Mouse (Mus musculus): ENCODE results near the gene She. TPM values are rescaled to one million over a fixed set of nuclear protein-coding genes. Genes with fewer than 3 reads are reported as not detected.

The She gene
- total RNA-seq, 2 experiments from 2014 or later = 3.1 to 3.3 TPM

DNA sequence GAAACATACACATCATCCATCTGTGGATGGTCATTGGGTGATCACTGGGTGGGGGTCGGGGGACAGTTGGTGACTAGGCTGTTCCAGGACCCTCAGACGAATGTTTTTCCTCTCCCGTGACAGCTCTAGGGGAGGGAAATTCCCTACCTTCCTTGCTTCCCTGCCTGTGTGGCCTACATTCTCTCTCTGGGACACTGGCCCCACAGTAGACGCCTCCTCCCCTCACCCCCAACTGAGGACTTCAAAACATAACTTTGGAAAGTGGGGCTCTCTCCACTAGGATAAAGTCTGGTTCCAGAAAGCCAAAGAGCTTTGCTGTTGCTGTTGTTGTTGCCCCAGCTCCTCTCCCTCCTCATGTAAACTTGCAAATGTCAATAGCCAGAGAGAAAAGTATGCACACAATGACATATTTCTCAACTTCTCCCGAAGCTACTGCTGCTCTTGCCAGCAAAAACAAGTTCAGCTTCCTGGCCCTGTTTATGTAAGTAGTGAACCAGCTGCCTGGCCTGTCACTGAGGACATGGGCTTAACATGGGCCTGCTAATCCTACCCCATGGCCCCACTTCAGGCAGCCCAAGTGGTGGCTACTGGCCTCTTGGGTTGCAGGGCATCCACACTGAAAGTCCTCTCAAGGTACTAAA, 67.8 kb downstream of the She start:
- peak in 1 of 2 experiments; percentile 49 for DNase-seq (ENCODE audit: extremely low spot score in 1 of 2, low spot score in 2 of 2)
- intact Hi-C loops (cut with DNase I) = no loop called here

- intact Hi-C loops (cut with DNase I) = no loop called here
- no peak for DNase-seq (ENCODE audit: extremely low spot score in 1 of 2, low spot score in 2 of 2)
Measured at GRCm38 (mm10) chr3:89899511-89899908, 68.3 kb downstream of the She start.

DNA sequence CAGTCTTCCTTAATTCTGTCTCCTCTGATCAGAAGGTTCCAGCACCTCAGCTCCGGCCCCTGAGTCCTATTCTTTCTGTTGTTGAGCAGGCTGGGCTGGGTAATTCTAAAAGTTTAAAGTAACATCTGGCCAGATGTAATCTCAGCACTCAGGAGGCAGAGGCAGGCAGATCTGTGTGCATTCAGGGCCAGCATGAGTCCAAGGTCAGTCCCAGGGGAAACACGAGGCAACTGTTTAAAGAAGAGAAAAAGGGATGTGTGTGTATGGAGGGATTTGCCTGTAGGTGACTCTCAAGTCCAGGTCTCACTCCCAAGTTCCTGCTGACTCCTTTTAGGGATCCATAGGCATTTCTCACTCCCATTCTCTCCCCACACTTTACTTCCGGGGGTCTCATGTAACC, 76.7 kb downstream of the She start:
- DNase-seq (ENCODE audit: extremely low spot score in 1 of 2, low spot score in 2 of 2) = no peak
- intact Hi-C loops (cut with DNase I) = no loop called here

Other genes with a start within 250 kb of the She start
- 100 to 1,000 TPM in 1 of 2 experiments, 10 to 100 TPM in 1; 95.8 to 113 TPM for gene Adar, start 116.3 kb upstream of the She start, total RNA-seq (2021)
- gene Chrnb2, start 66.7 kb upstream of the She start, total RNA-seq (2021) = 10 to 100 TPM; 26.0 to 26.9 TPM
- gene Ube2q1, start 57.8 kb upstream of the She start, total RNA-seq (2021) = 10 to 100 TPM; 76.2 to 79.4 TPM
- 1 to 10 TPM; 4.1 to 4.4 TPM for gene Il6ra, start 81.8 kb downstream of the She start, total RNA-seq (2021)
- gene Atp8b2, start 132.1 kb downstream of the She start, total RNA-seq (2021) = 10 to 100 TPM; 77.0 to 88.7 TPM
- gene Hax1, start 167.4 kb downstream of the She start, total RNA-seq (2021) = 10 to 100 TPM; 53.4 to 60.2 TPM
- gene 4933434E20Rik, start 220.3 kb downstream of the She start, total RNA-seq (2021) = 10 to 100 TPM; 76.1 to 76.6 TPM
- 100 to 1,000 TPM; 189 to 202 TPM for gene Ubap2l, start 221.3 kb downstream of the She start, total RNA-seq (2021)
- gene Tpm3, start 241.3 kb downstream of the She start, total RNA-seq (2021) = 100 to 1,000 TPM; 259 to 260 TPM

Data from left cerebral cortex, postnatal 10 days (tissue).